Mouse (Mus musculus) left cerebral cortex, adult 2 months (tissue): Measurements from ENCODE around the gene Smg6. TPM values are rescaled to one million over a fixed set of nuclear protein-coding genes. Genes with fewer than 3 reads are reported as not detected.

Experiments
- DNase-seq, 2 experiments: peaks; one replicate each; pipeline ENCODE4 v3.0.0; 2021 to 2022; ENCODE audit warnings: low spot score in 2 of 2, mixed read lengths in 1 of 2; ENCODE audit errors: extremely low spot score in 1 of 2
- H3K27ac ChIP-seq: fragments of 200-600 bp; 2 replicates; pipeline ENCODE4 v1.8.1; 2022
- H3K4me3 ChIP-seq: fragments of 200-600 bp; 2 replicates; pipeline ENCODE4 v1.8.1; 2022
- CTCF ChIP-seq: fragments of 200-600 bp; IDR thresholded peaks from 2 replicates; pipeline ENCODE4 v1.8.1; 2022; ENCODE audit warnings: antibody characterized with exemption, mild to moderate bottlenecking, moderate library complexity
- intact Hi-C: fragments of 180-260 bp; cut with DNase I; formaldehyde crosslinking; loops from one replicate; pipeline ENCODE4 v1.15.1; 2025
- total RNA-seq, 2 experiments: library from RNA; stranded (reverse); gene quantifications; 2 replicates each; pipeline ENCODE4 v1.2.3; 2021

Smg6 gene
- total RNA-seq, 2 experiments from 2014 or later = 30.9 to 32.6 TPM

DNA sequence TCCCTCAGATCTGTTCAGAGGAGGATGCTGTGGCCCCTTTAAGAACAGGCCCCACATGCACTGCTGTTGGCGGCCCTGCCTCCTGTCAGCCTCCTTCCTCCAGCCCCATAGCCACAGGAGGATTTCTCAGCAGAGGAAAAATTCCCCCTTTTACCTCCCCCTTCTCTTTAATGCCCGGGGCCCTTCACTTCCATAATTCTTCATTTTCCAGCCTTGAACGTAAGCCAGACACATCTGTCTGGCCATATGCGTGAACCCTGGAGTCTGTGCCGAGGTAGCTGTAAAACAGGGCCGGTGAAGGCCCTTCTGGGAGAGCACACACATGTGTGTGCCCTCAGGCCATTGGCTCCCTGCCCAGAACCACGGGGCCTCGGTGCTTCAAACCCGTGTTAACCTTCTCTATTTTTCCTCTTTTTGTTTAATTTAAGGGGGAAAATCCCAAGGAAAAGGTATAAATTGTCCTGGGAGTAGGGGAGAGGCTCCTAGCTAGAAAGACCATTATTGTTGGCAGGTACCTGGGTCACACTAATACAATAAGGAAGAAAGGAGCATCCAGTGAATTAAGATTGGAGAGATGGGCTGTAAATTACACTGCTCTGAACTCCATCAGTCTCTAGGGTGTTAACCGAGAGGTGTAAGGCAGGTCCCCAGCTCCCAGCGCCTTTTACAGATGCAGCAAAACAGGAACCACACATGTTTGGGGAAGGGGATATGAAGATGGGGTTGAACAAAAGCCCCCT lies 221.7 kb downstream of the Smg6 start:
- no peak for DNase-seq
- intact Hi-C loops = no loop called here
- TF ChIP-seq CTCF = no peak

DNA sequence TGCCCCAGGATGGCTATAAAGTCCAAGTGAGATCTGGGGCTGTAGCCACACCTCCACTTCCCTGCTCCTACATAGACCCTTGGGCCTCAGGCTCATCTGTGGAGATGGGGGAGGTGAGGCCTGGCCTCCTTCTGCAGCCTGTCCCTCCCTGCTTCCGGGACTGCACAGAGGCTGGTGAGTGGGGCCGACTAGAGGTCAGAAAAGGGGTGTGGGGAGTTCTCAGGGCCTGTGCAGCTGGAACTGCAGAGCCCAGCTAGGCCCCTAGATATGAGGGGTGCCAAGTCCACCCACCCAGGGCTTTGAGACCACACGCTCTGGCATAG lies 222.2 kb downstream of the Smg6 start:
- peak overlapping the region; percentile 62 for H3K27ac ChIP-seq
- no peak for TF ChIP-seq CTCF
- intact Hi-C loops = no loop called here
- DNase-seq = no peak
- H3K4me3 ChIP-seq = no peak overlapping the region

More for the DNA sequence above, 221.7 kb downstream of the Smg6 start:
- Histone ChIP-seq H3K27ac (peak overlapping the region; percentile 62), H3K4me3 (no peak overlapping the region)

DNA sequence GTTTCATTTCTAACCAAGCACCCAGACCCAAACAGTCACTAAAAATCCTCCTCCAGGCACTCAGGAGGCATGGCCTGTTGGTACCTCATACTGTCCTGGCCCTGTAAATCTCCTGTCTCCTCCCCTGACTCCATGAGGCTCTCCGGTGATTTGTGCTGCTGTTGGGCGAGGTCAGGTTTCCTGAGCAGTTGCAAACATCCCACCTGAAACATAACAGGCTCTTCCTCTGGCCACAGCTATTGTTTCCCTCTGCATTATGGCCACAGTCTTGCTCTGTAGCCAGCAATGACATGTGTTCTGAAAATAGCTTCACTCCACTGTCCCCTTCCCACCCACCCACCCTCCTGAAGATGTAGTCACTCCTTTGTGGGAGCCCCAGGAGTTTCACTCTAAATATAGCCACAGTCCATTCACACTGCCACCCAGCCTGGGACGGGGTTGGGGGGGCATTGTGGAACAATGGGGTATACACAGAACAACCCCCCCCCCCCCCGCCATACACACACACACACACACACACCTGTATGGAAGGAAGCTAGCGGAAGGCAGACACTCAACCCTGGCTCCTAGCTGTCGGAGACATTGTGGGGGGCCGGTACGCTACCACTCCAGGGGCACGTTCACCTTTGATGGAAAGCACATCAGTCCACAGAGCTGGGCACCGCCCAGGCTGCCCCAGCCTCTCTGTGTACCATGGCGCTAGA lies 222.9 kb downstream of the Smg6 start:
- no peak for DNase-seq
- intact Hi-C loops = no loop called here
- no peak for TF ChIP-seq CTCF
- Histone ChIP-seq H3K4me3 (no peak overlapping the region), H3K27ac (peak overlapping the region; percentile 62)

DNA sequence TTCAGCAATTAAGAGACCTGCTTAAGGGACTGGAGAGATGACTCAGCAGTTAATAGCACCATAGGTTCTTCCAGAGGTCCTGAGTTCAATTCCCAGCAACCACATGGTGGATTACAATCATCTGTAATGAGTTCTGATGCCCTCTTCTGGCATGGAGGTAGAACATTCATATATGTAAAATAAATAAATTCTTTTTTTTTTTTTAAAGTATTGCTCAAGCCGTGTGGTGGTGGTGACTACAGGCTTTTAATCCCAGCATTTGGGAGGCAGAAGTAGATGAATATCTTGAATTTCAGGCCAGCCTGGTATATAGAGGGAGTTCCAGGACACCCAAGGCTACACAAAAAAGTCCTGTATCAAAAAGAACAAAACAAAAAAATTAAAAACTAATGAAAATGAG lies 224.7 kb downstream of the Smg6 start:
- DNase-seq = no peak
- Histone ChIP-seq H3K4me3 (no peak overlapping the region), H3K27ac (no peak overlapping the region)
- TF ChIP-seq CTCF = peak; percentile 12
- intact Hi-C loops = no loop called here

DNA sequence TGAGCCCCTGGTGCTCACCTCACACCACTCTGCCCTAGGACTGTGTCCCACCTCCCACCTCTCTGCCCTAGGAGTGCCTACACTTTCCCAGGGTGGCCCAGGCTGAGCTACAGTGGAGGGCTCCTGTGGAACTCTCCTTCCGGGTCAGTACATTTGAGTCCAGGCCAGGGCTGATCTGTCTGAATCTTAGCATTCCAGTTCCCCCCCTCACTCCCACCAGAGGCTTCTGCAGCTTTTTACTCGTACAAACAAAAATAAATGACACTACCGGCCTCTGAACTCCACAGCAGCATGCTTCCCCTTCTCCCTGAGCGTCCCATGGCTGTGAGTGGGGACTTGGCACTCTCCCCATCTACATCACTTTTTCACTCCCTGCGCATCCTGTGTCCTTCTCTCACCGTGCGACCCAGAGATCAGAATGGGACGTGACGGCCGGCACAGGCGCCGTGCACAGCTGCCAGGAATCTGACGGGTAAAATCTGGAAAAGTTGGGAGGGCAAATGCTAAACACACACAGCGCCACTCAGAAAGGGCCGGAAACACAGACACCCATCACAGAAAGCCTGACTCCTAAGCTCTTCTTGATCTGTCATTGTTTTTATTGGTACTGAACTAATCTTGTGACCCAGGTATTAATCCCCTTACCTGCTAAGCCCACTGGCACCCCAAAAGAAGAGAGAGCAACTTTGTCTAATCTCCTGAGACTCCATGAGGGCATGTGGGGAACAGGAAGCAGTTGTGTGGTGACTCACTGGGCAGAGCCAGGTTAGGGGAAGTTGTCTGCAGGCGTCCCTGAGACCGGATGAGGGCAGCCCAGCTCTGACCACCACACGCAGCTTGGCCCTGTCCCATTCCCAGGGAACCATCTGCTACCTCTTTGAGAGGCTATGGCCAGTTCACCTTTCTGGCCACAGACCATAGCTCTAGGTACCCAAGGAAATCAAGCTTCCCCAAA lies 227.3 kb downstream of the Smg6 start:
- intact Hi-C loops = no loop called here
- no peak for DNase-seq
- TF ChIP-seq CTCF = no peak; the same call in 1 of the 2 replicates
- peak overlapping the region; percentile 65 for H3K27ac ChIP-seq
- no peak overlapping the region for H3K4me3 ChIP-seq

DNA sequence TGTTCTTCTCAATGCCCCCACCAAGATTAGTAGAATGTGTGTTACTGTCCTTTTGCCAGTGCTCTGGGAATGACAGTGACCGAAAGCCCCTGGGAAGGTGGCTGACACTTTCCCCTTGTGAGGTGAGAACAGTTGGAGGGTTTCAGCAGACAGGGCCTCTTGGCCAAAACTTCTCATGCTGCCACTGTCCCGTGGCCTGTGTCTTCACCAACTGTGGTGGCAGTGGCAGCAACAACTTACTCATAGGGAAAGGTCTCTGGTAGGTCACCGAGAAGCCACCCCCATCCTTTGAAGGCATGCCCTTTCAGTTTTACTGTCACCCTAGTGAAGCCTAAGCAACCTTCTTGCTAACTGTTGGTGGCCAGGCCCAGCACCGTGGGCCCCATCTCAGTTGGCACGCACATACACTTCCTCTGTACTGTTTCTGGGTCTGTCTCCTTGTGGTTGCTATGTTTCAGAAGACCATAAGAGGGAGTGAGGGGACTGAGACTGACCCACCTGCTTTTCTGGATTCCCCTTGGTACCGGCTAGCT lies 228.5 kb downstream of the Smg6 start:
- intact Hi-C loops = no loop called here
- Histone ChIP-seq H3K27ac (peak overlapping the region; percentile 65), H3K4me3 (no peak overlapping the region)
- no peak for DNase-seq
- TF ChIP-seq CTCF = peak; percentile 22

DNA sequence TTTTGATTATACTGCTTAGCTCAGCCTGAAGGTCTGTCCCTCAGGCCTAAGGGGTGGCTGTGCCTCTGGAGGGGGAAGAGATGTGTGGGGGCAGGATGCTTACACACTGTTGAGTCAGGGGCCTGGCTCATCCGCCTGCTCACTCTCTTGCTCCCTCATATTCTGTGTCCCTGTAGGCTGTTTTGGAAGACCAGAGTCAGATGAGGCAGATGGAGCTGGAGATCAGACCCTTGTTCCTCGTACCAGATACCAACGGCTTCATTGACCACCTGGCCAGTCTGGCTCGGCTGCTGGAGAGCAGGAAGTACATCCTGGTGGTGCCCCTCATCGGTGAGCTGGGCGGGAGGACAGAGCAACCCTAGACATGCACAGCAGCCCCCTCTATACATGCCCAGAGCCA lies 230.4 kb downstream of the Smg6 start:
- DNase-seq = peak in 1 of 2 experiments; percentile 7
- peak overlapping the region; percentile 58 for H3K27ac ChIP-seq
- intact Hi-C loops = no loop called here
- no peak overlapping the region for H3K4me3 ChIP-seq
- TF ChIP-seq CTCF = no peak

DNA sequence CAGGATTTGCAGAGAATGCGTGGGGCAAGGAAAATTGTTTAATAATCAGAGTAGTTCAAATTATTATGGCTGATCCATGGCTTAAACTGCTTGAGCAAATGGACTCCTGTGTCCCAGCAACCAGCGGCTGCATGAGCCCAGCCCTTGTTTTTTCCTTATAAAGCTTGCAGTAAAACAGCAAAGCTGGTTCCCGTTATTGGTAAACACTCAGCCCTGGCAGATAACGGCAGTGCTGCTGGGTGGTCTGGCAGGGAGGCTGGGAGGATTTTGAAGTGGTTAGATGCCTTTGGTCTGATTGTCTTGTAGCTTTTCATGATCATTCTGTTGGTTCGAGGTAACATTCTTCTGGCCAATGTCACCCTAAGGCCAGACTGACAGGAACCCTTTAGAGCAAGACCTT lies 230.8 kb downstream of the Smg6 start:
- no peak for TF ChIP-seq CTCF
- peak overlapping the region; percentile 58 for H3K27ac ChIP-seq
- intact Hi-C loops = no loop called here
- no peak for DNase-seq
- no peak overlapping the region for H3K4me3 ChIP-seq

DNA sequence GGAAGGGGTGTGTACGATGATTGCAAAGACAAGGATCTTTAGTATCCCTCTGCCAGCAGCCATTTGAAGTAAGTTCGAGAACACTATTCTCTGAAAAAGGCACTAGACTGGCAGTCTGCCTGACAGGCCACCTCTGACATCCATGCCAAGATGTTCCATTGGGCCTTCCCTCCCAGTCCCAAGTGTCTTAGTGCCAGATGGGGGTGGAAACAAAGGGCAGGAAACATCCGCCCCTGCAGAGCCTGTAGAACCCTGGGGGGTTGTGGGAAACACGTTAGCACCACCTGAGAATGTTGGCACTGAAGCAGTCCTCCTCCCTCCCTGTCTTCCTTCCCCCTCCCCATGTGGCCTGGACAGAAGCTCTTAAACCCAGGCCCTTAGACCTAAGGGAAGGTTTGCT lies 231.4 kb downstream of the Smg6 start:
- TF ChIP-seq CTCF = no peak
- H3K27ac ChIP-seq = peak overlapping the region; percentile 58
- no peak for DNase-seq
- H3K4me3 ChIP-seq = no peak overlapping the region
- intact Hi-C loops = no loop called here

DNA sequence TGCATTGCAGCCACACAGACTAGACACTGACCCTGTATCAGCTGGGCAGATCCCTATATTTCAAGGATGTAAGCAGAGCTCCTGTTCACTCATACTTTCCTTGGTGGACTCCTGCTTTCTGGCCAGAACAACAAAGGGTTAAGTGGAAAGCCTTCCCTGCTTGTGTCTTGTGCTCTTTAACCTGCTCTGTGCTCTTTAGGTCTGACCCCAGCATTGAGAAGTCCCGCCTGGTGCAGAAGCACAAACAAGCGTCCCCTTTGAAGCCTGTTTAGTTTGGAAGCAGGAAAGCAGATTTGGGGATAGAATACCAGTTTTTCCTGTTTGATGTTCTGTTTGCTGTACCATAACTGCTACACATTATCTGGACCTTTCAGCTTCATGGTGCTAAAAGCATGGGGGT lies 232.3 kb downstream of the Smg6 start:
- Histone ChIP-seq H3K4me3 (no peak overlapping the region), H3K27ac (peak overlapping the region; percentile 22)
- intact Hi-C loops = no loop called here
- no peak for DNase-seq
- TF ChIP-seq CTCF = no peak

DNA sequence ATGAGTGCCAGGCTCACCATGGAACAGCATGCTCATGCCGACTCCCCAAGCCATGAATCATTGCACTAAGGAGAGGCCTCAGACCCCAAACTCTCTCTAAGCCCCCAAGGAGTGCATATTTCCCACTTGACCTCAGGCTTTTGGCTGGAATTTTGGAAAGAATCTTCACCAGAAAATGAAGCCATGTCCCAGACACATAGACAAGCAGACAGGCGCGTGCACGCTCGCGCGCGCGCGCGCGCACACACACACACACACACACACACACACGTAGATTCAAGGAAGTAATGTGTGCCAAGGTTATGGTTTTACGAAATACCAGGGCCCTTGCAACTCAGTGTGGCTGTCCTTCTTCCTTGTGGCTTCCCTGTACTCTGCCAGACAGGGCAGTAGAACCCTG lies 232.8 kb downstream of the Smg6 start:
- TF ChIP-seq CTCF = no peak
- intact Hi-C loops = no loop called here
- no peak overlapping the region for H3K4me3 ChIP-seq
- H3K27ac ChIP-seq = no peak overlapping the region
- DNase-seq = no peak

DNA sequence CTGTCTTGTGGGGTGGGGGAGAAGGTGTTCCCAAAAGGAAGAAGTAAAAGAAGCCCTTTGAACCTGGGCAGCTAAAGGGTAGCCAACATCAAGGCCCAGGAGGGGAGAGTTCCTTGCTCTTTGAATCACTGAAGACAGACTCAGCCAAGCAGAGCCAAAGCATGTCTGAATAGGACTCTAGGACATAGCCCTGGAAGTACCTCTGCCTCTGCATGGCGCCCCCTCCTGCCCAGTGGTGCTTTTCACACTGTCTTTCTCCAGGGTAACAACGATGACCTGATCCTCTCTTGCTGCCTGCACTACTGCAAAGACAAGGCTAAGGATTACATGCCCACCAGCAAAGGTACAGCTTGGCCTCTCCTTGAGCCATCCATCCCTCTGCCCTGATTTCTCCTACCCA lies 233.9 kb downstream of the Smg6 start:
- TF ChIP-seq CTCF = peak; percentile 50
- no peak overlapping the region for H3K27ac ChIP-seq
- no peak for DNase-seq
- H3K4me3 ChIP-seq = no peak overlapping the region
- intact Hi-C loops = no loop called here
